In genomic region chr12:9582248-9582995, GRCm38 (mm10) we compare ENCODE assay signal across 18 mouse cellular contexts. TPM values are rescaled to one million over a fixed set of nuclear protein-coding genes. Genes with fewer than 3 reads are reported as not detected.
A peak's percentile ranks its signal among the peaks of the same experiment; 100 is the strongest.
DNase-seq lines count a peak whose midpoint lies in the region; ATAC-seq lines count a peak whose summit lies in the region.
"Had no signal": no experiment of that assay in that cellular context is flagged by ENCODE, and none has a peak within 500 bp of the region (broad histone marks: within the 10 kb centered on the region; RNA-seq: fewer than 3 reads in every experiment).

No protein-coding gene starts in this region.

- H3K27ac ChIP-seq in heart, embryonic 12.5 days (ENCODE audit: poor library complexity, severe bottlenecking), result no peak overlapping the region
- no peak overlapping the region for H3K27ac ChIP-seq in midbrain, embryonic 10.5 days (replicated peaks)
- H3K27ac ChIP-seq in midbrain, embryonic 16.5 days (ENCODE audit: low read length), result no peak overlapping the region
- no peak overlapping the region for H3K27ac ChIP-seq in embryonic facial prominence, embryonic 10.5 days (replicated peaks)
- peak overlapping the region; percentile 71; the same call in 1 of the 2 replicates for H3K27ac ChIP-seq in embryonic facial prominence, embryonic 15.5 days (replicated peaks)
- H3K27ac ChIP-seq: kidney, embryonic 15.5 days; stomach, embryonic 15.5 days had no signal

- no peak for DNase-seq in heart, adult 8-10 months (ENCODE audit: low spot score)
- DNase-seq in midbrain, embryonic 10.5 days (ENCODE audit: low spot score), result peak; percentile 27
- peak; percentile 57 for DNase-seq in embryonic facial prominence, embryonic 10.5 days (ENCODE audit: low spot score)
- DNase-seq: adrenal gland, adult 2 months; cerebellum, adult 9-10 months; gastrocnemius, postnatal 36 days; liver; lung, adult 2 months; thymus, postnatal 36 days had no signal

- H3K27me3 ChIP-seq in heart, embryonic 12.5 days (replicated peaks), result peaks cover 67% of the 10 kb centered on the region
- peaks cover 83% of the 10 kb centered on the region for H3K27me3 ChIP-seq in midbrain, embryonic 10.5 days (ENCODE audit: low read depth, poor library complexity, severe bottlenecking)
- H3K27me3 ChIP-seq in midbrain, embryonic 16.5 days (ENCODE audit: control insufficient read depth, insufficient read depth, low read depth, low read length), result peaks cover 50% of the 10 kb centered on the region
- peaks cover 73% of the 10 kb centered on the region for H3K27me3 ChIP-seq in embryonic facial prominence, embryonic 10.5 days (replicated peaks; ENCODE audit: low read depth, poor library complexity, severe bottlenecking)
- H3K27me3 ChIP-seq in embryonic facial prominence, embryonic 15.5 days, result peaks cover 61% of the 10 kb centered on the region

- H3K9me3 ChIP-seq in heart, embryonic 12.5 days (replicated peaks), result no peaks in the 10 kb centered on the region
- no peaks in the 10 kb centered on the region for H3K9me3 ChIP-seq in midbrain, embryonic 10.5 days (replicated peaks)
- no peaks in the 10 kb centered on the region for H3K9me3 ChIP-seq in midbrain, embryonic 16.5 days (replicated peaks; ENCODE audit: control insufficient read depth, low read length, poor library complexity, severe bottlenecking)
- no peaks in the 10 kb centered on the region for H3K9me3 ChIP-seq in embryonic facial prominence, embryonic 10.5 days
- H3K9me3 ChIP-seq in embryonic facial prominence, embryonic 15.5 days (replicated peaks), result no peaks in the 10 kb centered on the region
- H3K9me3 ChIP-seq: kidney, embryonic 15.5 days; stomach, embryonic 15.5 days had no signal

- ATAC-seq in heart, embryonic 12.5 days (ENCODE audit: insufficient number of reproducible peaks, low FRiP score), result no peak
- ATAC-seq in midbrain, embryonic 16.5 days, result no peak
- no peak for ATAC-seq in embryonic facial prominence, embryonic 15.5 days (ENCODE audit: insufficient number of reproducible peaks, low FRiP score, low TSS enrichment, low read depth)
- no peak for ATAC-seq in megakaryocyte-erythroid progenitor cell, adult 5-6 weeks (replicated peaks; ENCODE audit: low FRiP score, low TSS enrichment, poor library complexity, severe bottlenecking)

- 12% methylated on average over 14 of the region's 14 CpGs for WGBS in heart, embryonic 12.5 days
- 1% methylated on average over 14 of the region's 14 CpGs for WGBS in midbrain, embryonic 10.5 days
- WGBS in midbrain, embryonic 16.5 days, result 2% methylated on average over 14 of the region's 14 CpGs
- 2% methylated on average over 14 of the region's 14 CpGs for WGBS in embryonic facial prominence, embryonic 10.5 days
- 15% methylated on average over 14 of the region's 14 CpGs for WGBS in embryonic facial prominence, embryonic 15.5 days

- H3K4me2 ChIP-seq in heart, embryonic 12.5 days, result peak overlapping the region; percentile 48
- no peak overlapping the region for H3K4me2 ChIP-seq in midbrain, embryonic 16.5 days (ENCODE audit: low read length)
- H3K4me2 ChIP-seq in embryonic facial prominence, embryonic 15.5 days (replicated peaks), result no peak overlapping the region

- H3K9ac ChIP-seq in heart, embryonic 12.5 days, result no peak overlapping the region
- no peak overlapping the region for H3K9ac ChIP-seq in midbrain, embryonic 16.5 days (ENCODE audit: low read depth, low read length)
- H3K9ac ChIP-seq in embryonic facial prominence, embryonic 15.5 days, result no peak overlapping the region
- H3K9ac ChIP-seq: kidney, embryonic 15.5 days; stomach, embryonic 15.5 days had no signal

- H3K4me3 ChIP-seq in heart, embryonic 12.5 days, result peak overlapping the region; percentile 44
- H3K4me3 ChIP-seq in midbrain, embryonic 10.5 days, result no peak overlapping the region
- no peak overlapping the region for H3K4me3 ChIP-seq in midbrain, embryonic 16.5 days (ENCODE audit: low read depth, low read length)
- no peak overlapping the region for H3K4me3 ChIP-seq in embryonic facial prominence, embryonic 10.5 days
- H3K4me3 ChIP-seq in embryonic facial prominence, embryonic 15.5 days (replicated peaks), result no peak overlapping the region
- H3K4me3 ChIP-seq: myocyte; stomach, embryonic 15.5 days had no signal

- peaks cover 20% of the 10 kb centered on the region for H3K4me1 ChIP-seq in heart, embryonic 12.5 days (replicated peaks)
- peaks cover 34% of the 10 kb centered on the region for H3K4me1 ChIP-seq in midbrain, embryonic 10.5 days
- peaks cover 16% of the 10 kb centered on the region; the same call in 1 of the 2 replicates for H3K4me1 ChIP-seq in midbrain, embryonic 16.5 days (ENCODE audit: control insufficient read depth, insufficient read depth, low read length)
- peaks cover 55% of the 10 kb centered on the region for H3K4me1 ChIP-seq in embryonic facial prominence, embryonic 10.5 days
- peaks cover 43% of the 10 kb centered on the region for H3K4me1 ChIP-seq in embryonic facial prominence, embryonic 15.5 days

- no peaks in the 10 kb centered on the region for H3K36me3 ChIP-seq in heart, embryonic 12.5 days
- no peaks in the 10 kb centered on the region for H3K36me3 ChIP-seq in midbrain, embryonic 10.5 days
- no peaks in the 10 kb centered on the region for H3K36me3 ChIP-seq in midbrain, embryonic 16.5 days (ENCODE audit: control insufficient read depth, insufficient read depth, low read length)
- H3K36me3 ChIP-seq in embryonic facial prominence, embryonic 10.5 days (replicated peaks), result no peaks in the 10 kb centered on the region
- H3K36me3 ChIP-seq in embryonic facial prominence, embryonic 15.5 days, result no peaks in the 10 kb centered on the region
- H3K36me3 ChIP-seq: kidney, embryonic 15.5 days; stomach, embryonic 15.5 days had no signal

RNA-seq across cellular contexts. Expression of gene Osr1, which starts 12.5 kb away (rescaled TPM):
- polyA plus RNA-seq in heart, embryonic 12.5 days (2016; fragmentation: Nextera tagmentation; extraction: Ambion mirVana), result 9.5 and 10.7 TPM in 2 replicates
- total RNA-seq in heart, adult 8-10 months (2022), result 1 to 10 TPM; 2.2 to 4.3 (median 3.5) TPM
- 5.4 and 13.1 TPM in 2 replicates for polyA plus RNA-seq in midbrain, embryonic 10.5 days (2016; fragmentation: Nextera tagmentation; extraction: Ambion mirVana)
- polyA plus RNA-seq in midbrain, embryonic 16.5 days (2015; fragmentation: Nextera tagmentation; extraction: Ambion mirVana), result 5.8 and 7.8 TPM in 2 replicates
- polyA plus RNA-seq in embryonic facial prominence, embryonic 10.5 days (2016; fragmentation: Nextera tagmentation; extraction: Ambion mirVana), result 13.8 and 23.6 TPM in 2 replicates
- 111 and 127 TPM in 2 replicates for polyA plus RNA-seq in embryonic facial prominence, embryonic 15.5 days (2015; fragmentation: Nextera tagmentation; extraction: Ambion mirVana)
- not detected in 2 replicates for total RNA-seq in megakaryocyte-erythroid progenitor cell, adult 5-6 weeks (2014; fragmentation: Nextera tagmentation)
- not detected in 2 replicates for total RNA-seq in megakaryocyte-erythroid progenitor cell, adult 5-6 weeks (2017)
- total RNA-seq: hematopoietic stem cell, adult 5-6 weeks; megakaryocyte progenitor cell, adult 5-6 weeks had no signal
